Mouse (Mus musculus) embryonic facial prominence, embryonic 14.5 days (tissue): Measurements from ENCODE around the gene Snai1. TPM values are rescaled to one million over a fixed set of nuclear protein-coding genes. Genes with fewer than 3 reads are reported as not detected.

ENCODE experiments used
- ATAC-seq: fragments of 200-750 bp; cut with Nextera tagmentation; 2 replicates; pipeline ENCODE4 v1.8.0; 2017; ENCODE audit warnings: low read depth, moderate number of reproducible peaks, moderate TSS enrichment
- DNase-seq: peaks from one replicate; pipeline ENCODE4 v3.0.0-alpha.2; 2015; ENCODE audit warnings: low spot score
- H3K27ac ChIP-seq: fragments of 300-500 bp; sonication (generic); replicated peaks from 2 replicates; pipeline ENCODE4 v1.5.1; 2014; ENCODE audit warnings: low read depth, mild to moderate bottlenecking, low read length, moderate library complexity
- H3K27me3 ChIP-seq: fragments of 300-500 bp; sonication (generic); replicated peaks from 2 replicates; pipeline ENCODE4 v1.6.1; 2014; ENCODE audit warnings: low read length; ENCODE audit not compliant: control insufficient read depth, insufficient read depth
- H3K36me3 ChIP-seq: fragments of 300-500 bp; sonication (generic); 2 replicates; pipeline ENCODE4 v1.6.1; 2014; ENCODE audit warnings: low read length, mixed read lengths; ENCODE audit not compliant: control insufficient read depth, insufficient read depth
- H3K4me1 ChIP-seq: fragments of 300-500 bp; sonication (generic); 2 replicates; pipeline ENCODE4 v1.6.1; 2014; ENCODE audit warnings: antibody characterized with exemption, low read length; ENCODE audit not compliant: control insufficient read depth, insufficient read depth
- H3K4me2 ChIP-seq: fragments of 300-500 bp; sonication (generic); 2 replicates; pipeline ENCODE4 v1.6.1; 2014; ENCODE audit warnings: low read depth, mild to moderate bottlenecking, low read length, moderate library complexity, mixed read lengths
- H3K4me3 ChIP-seq: fragments of 300-500 bp; sonication (generic); 2 replicates; pipeline ENCODE4 v1.5.1; 2014; ENCODE audit warnings: low read depth, mild to moderate bottlenecking, low read length
- H3K9ac ChIP-seq: fragments of 300-500 bp; sonication (generic); 2 replicates; pipeline ENCODE4 v1.6.1; 2014; ENCODE audit warnings: low read depth, mild to moderate bottlenecking, low read length, moderate library complexity, mixed read lengths
- H3K9me3 ChIP-seq: fragments of 300-500 bp; sonication (generic); 2 replicates; pipeline ENCODE4 v1.6.1; 2016; ENCODE audit warnings: low read length; ENCODE audit not compliant: control insufficient read depth
- WGBS: fragments of 180-500 bp; shearing (Covaris S2); extraction: QIAGEN DNeasy Blood & Tissue Kit; methylation state at CpG from one replicate; pipeline ENCODE4 v1.1.7; 2014; 5-methylcytosine and 5-hydroxymethylcytosine counted together
- polyA plus RNA-seq: library from polyadenylated mRNA; unstranded; fragments of >200 nt; fragmentation: Nextera tagmentation; extraction: Ambion mirVana; gene quantifications from 2 replicates; pipeline ENCODE4 v1.2.1, GENCODE M21; 2014

Snai1 gene
- 64.1 and 69.7 TPM in 2 replicates for polyA plus RNA-seq

GRCm38 (mm10) chr2:167537476-167538297 lies at the start of gene Snai1:
TSS of gene Snai1 (plus strand) at chr2:167538195.
- H3K27ac ChIP-seq = peak within 1 kb of the TSS; percentile 95
- H3K4me1 ChIP-seq = peaks cover 20% of the 10 kb centered on the region
- DNase-seq (peak; percentile 99), ATAC-seq (peak; percentile 97)
- peaks cover 34% of the 10 kb centered on the region for H3K36me3 ChIP-seq
- H3K4me3 ChIP-seq = peak within 1 kb of the TSS; percentile 77
- H3K9ac ChIP-seq = peak within 1 kb of the TSS; percentile 77
- H3K9me3 ChIP-seq = no peaks in the 10 kb centered on the region
- H3K27me3 ChIP-seq = peaks cover 16% of the 10 kb centered on the region
- H3K4me2 ChIP-seq = peak within 1 kb of the TSS; percentile 89
- WGBS = 2% methylated on average over 42 of the region's 58 CpGs

GRCm38 (mm10) chr2:167490813-167491525 lies 47.0 kb upstream of the Snai1 start:
- peak overlapping the region; percentile 97; the same call in 1 of the 2 replicates for H3K4me2 ChIP-seq
- peaks cover 20% of the 10 kb centered on the region for H3K4me1 ChIP-seq
- H3K4me3 ChIP-seq = peak overlapping the region; percentile 100; the same call in 1 of the 2 replicates
- DNase-seq = no peak
- WGBS = 76% methylated on average over 4 of the region's 4 CpGs
- no peaks in the 10 kb centered on the region for H3K27me3 ChIP-seq
- peak overlapping the region; percentile 97 for H3K9ac ChIP-seq
- peaks cover 8% of the 10 kb centered on the region; the same call in 1 of the 2 replicates for H3K36me3 ChIP-seq
- H3K9me3 ChIP-seq = no peaks in the 10 kb centered on the region
- no peak overlapping the region for H3K27ac ChIP-seq
- ATAC-seq = no peak

- peak within 1 kb of the TSS; percentile 100 for H3K4me3 ChIP-seq
- peak within 1 kb of the TSS; percentile 97 for H3K9ac ChIP-seq
- H3K4me2 ChIP-seq = peak within 1 kb of the TSS; percentile 97
- DNase-seq = no peak
- WGBS = 6% methylated on average over 28 of the region's 52 CpGs
- peaks cover 8% of the 10 kb centered on the region; the same call in 1 of the 2 replicates for H3K36me3 ChIP-seq
- H3K4me1 ChIP-seq = peaks cover 20% of the 10 kb centered on the region
- H3K27ac ChIP-seq = peak within 1 kb of the TSS; percentile 97
- ATAC-seq = peak; percentile 19; the same call in 1 of the 2 replicates
- no peaks in the 10 kb centered on the region for H3K9me3 ChIP-seq
- no peaks in the 10 kb centered on the region for H3K27me3 ChIP-seq
Measured at GRCm38 (mm10) chr2:167491757-167492708, 46.0 kb upstream of the Snai1 start, which contains the start of gene Rnf114. TSS of gene Rnf114 (plus strand) at chr2:167492645.

- H3K27me3 ChIP-seq = no peaks in the 10 kb centered on the region
- WGBS = 3% methylated on average over 49 of the region's 63 CpGs
- H3K4me1 ChIP-seq = peaks cover 20% of the 10 kb centered on the region
- 0 out of 2 replicates have a peak, but pooled peaks cover 2% of the 10 kb centered on the region for H3K36me3 ChIP-seq
- peak within 1 kb of the TSS; percentile 97 for H3K27ac ChIP-seq
- peak; percentile 89 for ATAC-seq
- H3K9ac ChIP-seq = peak within 1 kb of the TSS; percentile 97
- H3K4me2 ChIP-seq = peak within 1 kb of the TSS; percentile 97
- no peaks in the 10 kb centered on the region for H3K9me3 ChIP-seq
- peak within 1 kb of the TSS; percentile 100 for H3K4me3 ChIP-seq
- peak; percentile 93 for DNase-seq
Measured at GRCm38 (mm10) chr2:167492713-167493636, 45.0 kb upstream of the Snai1 start, which contains the start of gene Spata2. TSS of gene Spata2 (minus strand) at chr2:167492887.

- Histone ChIP-seq H3K27ac (no peak overlapping the region), H3K4me2 (no peak overlapping the region), H3K27me3 (no peaks in the 10 kb centered on the region), H3K36me3 (no peaks in the 10 kb centered on the region), H3K9ac (no peak overlapping the region), H3K4me1 (peaks cover 10% of the 10 kb centered on the region), H3K9me3 (no peaks in the 10 kb centered on the region), H3K4me3 (no peak overlapping the region)
- WGBS = 81% methylated on average over 7 of the region's 7 CpGs
- ATAC-seq (no peak), DNase-seq (no peak)
Measured at GRCm38 (mm10) chr2:167496437-167496836, 41.6 kb upstream of the Snai1 start.

GRCm38 (mm10) chr2:167497272-167497671 lies 40.7 kb upstream of the Snai1 start:
- Histone ChIP-seq H3K9ac (no peak overlapping the region), H3K27me3 (no peaks in the 10 kb centered on the region), H3K4me3 (no peak overlapping the region), H3K36me3 (no peaks in the 10 kb centered on the region), H3K4me1 (peaks cover 4% of the 10 kb centered on the region; the same call in 1 of the 2 replicates), H3K4me2 (no peak overlapping the region), H3K9me3 (no peaks in the 10 kb centered on the region), H3K27ac (no peak overlapping the region)
- ATAC-seq = no peak
- 88% methylated on average over 5 of the region's 5 CpGs for WGBS
- no peak for DNase-seq

- Histone ChIP-seq H3K9ac (no peak overlapping the region), H3K27ac (peak overlapping the region; percentile 36; the same call in 1 of the 2 replicates), H3K36me3 (peaks cover 18% of the 10 kb centered on the region; the same call in 1 of the 2 replicates), H3K9me3 (no peaks in the 10 kb centered on the region), H3K4me3 (peak overlapping the region; percentile 100), H3K4me1 (peaks cover 9% of the 10 kb centered on the region), H3K4me2 (peak overlapping the region; percentile 94), H3K27me3 (no peaks in the 10 kb centered on the region)
- 50% methylated on average over 13 of the region's 13 CpGs for WGBS
- DNase-seq (no peak), ATAC-seq (peak; percentile 34)
Measured at GRCm38 (mm10) chr2:167502554-167503252, 35.3 kb upstream of the Snai1 start.
